Mouse (Mus musculus): ENCODE results near the gene Olfr520. TPM values are rescaled to one million over a fixed set of nuclear protein-coding genes. Genes with fewer than 3 reads are reported as not detected.
"Not testable (repeated sequence)": the region's sequence is repeated elsewhere in the genome, so short reads cannot be mapped to it uniquely, and the experiment has no call there.

Gene Olfr520
- polyA plus RNA-seq, 1 experiment from 2014 or later = not detected

DNA sequence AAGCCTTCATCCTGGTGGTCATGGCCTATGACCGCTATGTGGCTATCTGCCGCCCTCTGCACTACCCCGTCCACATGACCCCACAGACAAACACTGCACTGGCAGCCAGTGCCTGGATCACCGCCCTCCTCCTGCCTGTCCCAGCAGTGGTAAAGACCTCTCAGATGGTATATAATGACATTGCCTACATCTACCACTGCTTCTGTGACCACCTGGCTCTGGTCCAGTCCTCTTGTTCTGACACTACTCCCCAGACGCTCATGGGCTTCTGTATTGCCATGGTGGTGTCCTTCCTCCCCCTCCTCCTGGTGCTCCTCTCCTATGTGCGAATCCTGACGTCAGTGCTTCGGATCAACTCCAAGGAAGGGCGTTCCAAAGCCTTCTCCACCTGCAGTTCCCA, 5.4 kb downstream of the Olfr520 start:
- 89% methylated on average over 9 of the region's 9 CpGs for whole genome bisulfite sequencing

GRCm38 (mm10) chr7:99739276-99739675, 9.2 kb downstream of the Olfr520 start:
- no peak for DNase-seq (ENCODE audit: low spot score)
- Histone ChIP-seq H3K9me3 (ENCODE audit: control insufficient read depth, low read length) (no peaks in the 10 kb centered on the region), H3K4me1 (ENCODE audit: control insufficient read depth, insufficient read depth, low read length) (no peaks in the 10 kb centered on the region), H3K27me3 (ENCODE audit: control insufficient read depth, insufficient read depth, low read length) (no peaks in the 10 kb centered on the region), H3K36me3 (ENCODE audit: control insufficient read depth, insufficient read depth, low read length) (no peaks in the 10 kb centered on the region), H3K9ac (ENCODE audit: low read length) (no peak overlapping the region), H3K4me2 (ENCODE audit: low read depth) (no peak overlapping the region), H3K4me3 (ENCODE audit: low read depth, low read length) (no peak overlapping the region), H3K27ac (ENCODE audit: low read depth, low read length) (no peak overlapping the region)
- no peak for ATAC-seq (ENCODE audit: insufficient read depth, low FRiP score, low TSS enrichment)
- 80% methylated on average over 9 of the region's 9 CpGs for WGBS

More for the DNA sequence above, 5.4 kb downstream of the Olfr520 start:
- not testable (repeated sequence) for H3K27ac ChIP-seq (ENCODE audit: low read depth, low read length); ATAC-seq (ENCODE audit: insufficient read depth, low FRiP score, low TSS enrichment); H3K27me3 ChIP-seq (ENCODE audit: control insufficient read depth, insufficient read depth, low read length); H3K9ac ChIP-seq (ENCODE audit: low read length); DNase-seq (ENCODE audit: low spot score); H3K4me1 ChIP-seq (ENCODE audit: control insufficient read depth, insufficient read depth, low read length); H3K4me3 ChIP-seq (ENCODE audit: low read depth, low read length); H3K36me3 ChIP-seq (ENCODE audit: control insufficient read depth, insufficient read depth, low read length); H3K9me3 ChIP-seq (ENCODE audit: control insufficient read depth, low read length); H3K4me2 ChIP-seq (ENCODE audit: low read depth)

DNA sequence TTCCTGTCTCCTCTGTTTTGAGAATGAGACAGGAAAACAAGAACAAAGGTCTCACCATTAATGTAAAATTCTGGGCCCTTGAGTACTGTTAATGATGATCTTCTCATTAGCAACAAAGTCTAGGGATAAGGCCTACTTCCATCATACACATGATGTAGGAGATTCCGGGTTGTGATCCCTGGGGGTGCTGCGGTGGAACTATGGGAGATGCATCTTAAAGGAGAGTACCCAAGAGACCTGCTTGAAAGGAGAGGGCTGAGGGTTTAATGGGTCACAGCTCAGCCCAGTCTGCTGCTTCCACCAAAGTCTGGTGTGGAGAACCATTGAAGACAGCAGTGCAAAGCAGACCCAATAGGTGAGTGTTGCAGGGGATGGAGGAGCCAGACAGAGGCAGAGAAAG, 33.1 kb downstream of the Olfr520 start, which contains the start of gene Olfr521:
Gene Olfr521, plus strand, starts transcription at position 301 of the 400 bp plus-strand sequence.
- no peak within 1 kb of the TSS for H3K9ac ChIP-seq (ENCODE audit: low read length)
- H3K27me3 ChIP-seq (ENCODE audit: control insufficient read depth, insufficient read depth, low read length) = no peaks in the 10 kb centered on the region
- ATAC-seq (ENCODE audit: insufficient read depth, low FRiP score, low TSS enrichment) = no peak
- H3K9me3 ChIP-seq (ENCODE audit: control insufficient read depth, low read length) = peaks cover 7% of the 10 kb centered on the region
- 96% methylated on average over 2 of the region's 2 CpGs for WGBS
- H3K27ac ChIP-seq (ENCODE audit: low read depth, low read length) = no peak within 1 kb of the TSS
- no peak within 1 kb of the TSS for H3K4me3 ChIP-seq (ENCODE audit: low read depth, low read length)
- no peak for DNase-seq (ENCODE audit: low spot score)
- H3K36me3 ChIP-seq (ENCODE audit: control insufficient read depth, insufficient read depth, low read length) = no peaks in the 10 kb centered on the region
- H3K4me1 ChIP-seq (ENCODE audit: control insufficient read depth, insufficient read depth, low read length) = no peaks in the 10 kb centered on the region
- no peak within 1 kb of the TSS for H3K4me2 ChIP-seq (ENCODE audit: low read depth)

DNA sequence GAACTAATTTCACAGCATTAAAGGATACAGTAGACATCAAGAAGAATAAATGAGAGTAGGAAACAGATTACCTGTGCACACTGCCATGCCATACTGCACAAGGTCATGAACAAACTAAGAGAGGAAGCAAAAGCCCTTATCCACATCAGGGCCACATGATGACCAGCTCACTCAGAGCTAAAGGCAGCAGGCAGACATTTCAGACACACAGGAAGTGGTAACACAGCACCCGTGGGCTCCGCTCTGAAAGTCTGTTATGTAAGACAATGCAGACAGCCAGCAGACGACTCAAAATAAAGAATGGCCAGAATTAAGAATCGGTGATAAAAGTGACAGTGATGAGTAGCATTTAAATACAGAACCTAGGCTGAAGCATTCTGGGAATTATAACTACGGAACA, 51.3 kb downstream of the Olfr520 start:
- ATAC-seq (ENCODE audit: insufficient read depth, low FRiP score, low TSS enrichment) (no peak), DNase-seq (ENCODE audit: low spot score) (no peak)
- Histone ChIP-seq H3K4me2 (ENCODE audit: low read depth) (no peak overlapping the region), H3K27me3 (ENCODE audit: control insufficient read depth, insufficient read depth, low read length) (no peaks in the 10 kb centered on the region), H3K27ac (ENCODE audit: low read depth, low read length) (no peak overlapping the region), H3K4me1 (ENCODE audit: control insufficient read depth, insufficient read depth, low read length) (no peaks in the 10 kb centered on the region), H3K9ac (ENCODE audit: low read length) (no peak overlapping the region), H3K9me3 (ENCODE audit: control insufficient read depth, low read length) (no peaks in the 10 kb centered on the region), H3K36me3 (ENCODE audit: control insufficient read depth, insufficient read depth, low read length) (no peaks in the 10 kb centered on the region), H3K4me3 (ENCODE audit: low read depth, low read length) (no peak overlapping the region)
- 87% methylated on average over 5 of the region's 5 CpGs for WGBS

DNA sequence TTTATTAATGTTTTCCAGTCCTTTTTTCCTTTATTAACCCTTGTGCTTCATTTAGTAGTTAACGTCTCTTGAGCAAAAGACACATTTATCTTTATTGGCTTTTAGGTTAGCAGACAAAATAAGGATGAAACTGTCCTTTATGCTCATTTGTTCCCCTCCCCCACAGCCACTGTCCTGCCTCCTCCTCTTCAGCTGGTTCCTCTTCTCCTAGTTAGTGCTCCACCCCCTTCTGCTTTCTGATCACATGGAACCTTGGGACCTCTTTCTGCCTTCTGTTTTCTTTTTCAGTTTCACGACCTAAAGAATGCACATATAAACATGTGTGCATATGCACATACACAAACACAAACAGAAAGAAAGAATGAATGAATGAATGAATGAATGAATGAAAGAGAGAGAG, 51.8 kb downstream of the Olfr520 start:
- Histone ChIP-seq H3K4me1 (ENCODE audit: control insufficient read depth, insufficient read depth, low read length) (no peaks in the 10 kb centered on the region), H3K36me3 (ENCODE audit: control insufficient read depth, insufficient read depth, low read length) (no peaks in the 10 kb centered on the region), H3K4me3 (ENCODE audit: low read depth, low read length) (no peak overlapping the region), H3K4me2 (ENCODE audit: low read depth) (no peak overlapping the region), H3K9me3 (ENCODE audit: control insufficient read depth, low read length) (no peaks in the 10 kb centered on the region), H3K27me3 (ENCODE audit: control insufficient read depth, insufficient read depth, low read length) (no peaks in the 10 kb centered on the region), H3K27ac (ENCODE audit: low read depth, low read length) (no peak overlapping the region), H3K9ac (ENCODE audit: low read length) (no peak overlapping the region)
- ATAC-seq (ENCODE audit: insufficient read depth, low FRiP score, low TSS enrichment) = no peak
- WGBS = 72% methylated on average over 2 of the region's 2 CpGs
- DNase-seq (ENCODE audit: low spot score) = no peak

DNA sequence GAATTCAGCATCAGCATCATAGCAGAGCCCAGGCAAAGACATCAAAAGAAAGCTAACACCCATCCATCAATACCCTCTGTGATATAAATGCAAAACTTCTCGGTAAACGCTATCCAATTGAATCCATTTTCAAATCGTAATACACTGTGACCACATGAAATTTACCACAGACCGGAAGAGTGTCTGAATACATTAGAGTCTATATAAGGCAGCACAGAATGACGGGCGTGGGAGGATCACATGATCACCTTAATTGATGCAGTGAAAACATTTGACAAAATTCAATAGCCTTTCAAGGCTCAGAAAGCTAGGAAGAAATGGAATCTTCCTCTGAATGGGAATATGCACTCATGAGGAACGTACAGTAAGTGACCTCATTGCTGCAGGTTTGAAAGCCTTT, 53.3 kb downstream of the Olfr520 start:
- H3K36me3 ChIP-seq (ENCODE audit: control insufficient read depth, insufficient read depth, low read length) = no peaks in the 10 kb centered on the region
- H3K4me2 ChIP-seq (ENCODE audit: low read depth) = no peak overlapping the region
- H3K27me3 ChIP-seq (ENCODE audit: control insufficient read depth, insufficient read depth, low read length) = no peaks in the 10 kb centered on the region
- no peaks in the 10 kb centered on the region for H3K9me3 ChIP-seq (ENCODE audit: control insufficient read depth, low read length)
- 88% methylated on average over 7 of the region's 7 CpGs for WGBS
- H3K9ac ChIP-seq (ENCODE audit: low read length) = no peak overlapping the region
- H3K4me3 ChIP-seq (ENCODE audit: low read depth, low read length) = no peak overlapping the region
- H3K27ac ChIP-seq (ENCODE audit: low read depth, low read length) = no peak overlapping the region
- no peak for DNase-seq (ENCODE audit: low spot score)
- ATAC-seq (ENCODE audit: insufficient read depth, low FRiP score, low TSS enrichment) = no peak
- no peaks in the 10 kb centered on the region for H3K4me1 ChIP-seq (ENCODE audit: control insufficient read depth, insufficient read depth, low read length)

GRCm38 (mm10) chr7:99785553-99785952, 55.5 kb downstream of the Olfr520 start:
- H3K36me3 ChIP-seq (ENCODE audit: control insufficient read depth, insufficient read depth, low read length) = no peaks in the 10 kb centered on the region
- no peak overlapping the region for H3K27ac ChIP-seq (ENCODE audit: low read depth, low read length)
- H3K4me2 ChIP-seq (ENCODE audit: low read depth) = no peak overlapping the region
- H3K4me1 ChIP-seq (ENCODE audit: control insufficient read depth, insufficient read depth, low read length) = no peaks in the 10 kb centered on the region
- WGBS = 86% methylated on average over 3 of the region's 3 CpGs
- ATAC-seq (ENCODE audit: insufficient read depth, low FRiP score, low TSS enrichment) (no peak), DNase-seq (ENCODE audit: low spot score) (no peak)
- no peaks in the 10 kb centered on the region for H3K9me3 ChIP-seq (ENCODE audit: control insufficient read depth, low read length)
- no peak overlapping the region for H3K9ac ChIP-seq (ENCODE audit: low read length)
- H3K27me3 ChIP-seq (ENCODE audit: control insufficient read depth, insufficient read depth, low read length) = no peaks in the 10 kb centered on the region
- no peak overlapping the region for H3K4me3 ChIP-seq (ENCODE audit: low read depth, low read length)

Other genes starting within 250 kb of the Olfr520 start
- 687 and 719 TPM in 2 replicates for gene Rps3, start 246.5 kb upstream of the Olfr520 start, polyA plus RNA-seq (2014; fragmentation: Nextera tagmentation; extraction: Ambion mirVana)
- gene Arrb1, start 194.8 kb upstream of the Olfr520 start, polyA plus RNA-seq (2014; fragmentation: Nextera tagmentation; extraction: Ambion mirVana) = 5.0 and 5.3 TPM in 2 replicates
- gene Tpbgl, start 103.2 kb upstream of the Olfr520 start, polyA plus RNA-seq (2014; fragmentation: Nextera tagmentation; extraction: Ambion mirVana) = 1.1 and 1.4 TPM in 2 replicates
- 2.8 and 3.4 TPM in 2 replicates for gene Slco2b1, start 18.9 kb upstream of the Olfr520 start, polyA plus RNA-seq (2014; fragmentation: Nextera tagmentation; extraction: Ambion mirVana)
- gene Olfr521, start 33.2 kb downstream of the Olfr520 start, polyA plus RNA-seq (2014; fragmentation: Nextera tagmentation; extraction: Ambion mirVana) = not detected in 2 replicates
- 2.0 and 2.1 TPM in 2 replicates for gene Neu3, start 98.1 kb downstream of the Olfr520 start, polyA plus RNA-seq (2014; fragmentation: Nextera tagmentation; extraction: Ambion mirVana)
- 0.36 and 0.46 TPM in 2 replicates for gene Xrra1, start 128.8 kb downstream of the Olfr520 start, polyA plus RNA-seq (2014; fragmentation: Nextera tagmentation; extraction: Ambion mirVana)
- gene Spcs2, start 133.2 kb downstream of the Olfr520 start, polyA plus RNA-seq (2014; fragmentation: Nextera tagmentation; extraction: Ambion mirVana) = 345 and 366 TPM in 2 replicates

All from neural tube, embryonic 11.5 days (tissue).